ENCODE assay signal across 10 mouse cellular contexts in genomic region chr10:59901463-59901862, GRCm38 (mm10). TPM values are rescaled to one million over a fixed set of nuclear protein-coding genes. Genes with fewer than 3 reads are reported as not detected.
A peak's percentile ranks its signal among the peaks of the same experiment; 100 is the strongest.
DNase-seq lines count a peak whose midpoint lies in the region; ATAC-seq and TF ChIP-seq lines count a peak whose summit lies in the region.
"Had no signal": no experiment of that assay in that cellular context is flagged by ENCODE, and none has a peak within 500 bp of the region (broad histone marks: within the 10 kb centered on the region; RNA-seq: fewer than 3 reads in every experiment).

No protein-coding gene starts in this region.

- no peak for TF ChIP-seq CTCF in stomach, postnatal 0 days (IDR thresholded peaks at IDR 0.05; ENCODE audit: low read depth)

- no peak overlapping the region for H3K4me2 ChIP-seq in heart, embryonic 13.5 days
- no peak overlapping the region for H3K4me2 ChIP-seq in stomach, postnatal 0 days (replicated peaks; ENCODE audit: low read depth)
- H3K4me2 ChIP-seq in kidney, embryonic 16.5 days (replicated peaks; ENCODE audit: low read depth, low read length): no peak overlapping the region

- peak overlapping the region; percentile 29; the same call in 1 of the 2 replicates for H3K9ac ChIP-seq in heart, embryonic 13.5 days
- H3K9ac ChIP-seq in stomach, postnatal 0 days (ENCODE audit: low read length): no peak overlapping the region
- H3K9ac ChIP-seq in kidney, embryonic 16.5 days (replicated peaks; ENCODE audit: low read length): no peak overlapping the region

- H3K4me3 ChIP-seq in heart, embryonic 13.5 days: no peak overlapping the region
- H3K4me3 ChIP-seq in limb, embryonic 10.5 days: no peak overlapping the region
- H3K4me3 ChIP-seq in stomach, postnatal 0 days (ENCODE audit: low read depth, low read length): no peak overlapping the region
- H3K4me3 ChIP-seq in kidney, embryonic 16.5 days (ENCODE audit: low read length): no peak overlapping the region

- ATAC-seq in heart, embryonic 13.5 days (ENCODE audit: extremely low read depth, insufficient number of reproducible peaks, low FRiP score, low TSS enrichment): no peak
- no peak for ATAC-seq in stomach, postnatal 0 days (ENCODE audit: low FRiP score, low TSS enrichment)
- no peak for ATAC-seq in granulocyte monocyte progenitor cell, adult 5-6 weeks (replicated peaks; ENCODE audit: poor library complexity, severe bottlenecking)
- no peak for ATAC-seq in kidney, embryonic 16.5 days (ENCODE audit: low FRiP score, low TSS enrichment)

- DNase-seq in heart, postnatal 25 days (ENCODE audit: low spot score): no peak
- peak; percentile 33 for DNase-seq in thymus, postnatal 25 days
- DNase-seq in thymus, adult 18-20 months: no peak
- DNase-seq in limb, embryonic 10.5 days (ENCODE audit: low spot score): no peak
- DNase-seq in stomach, postnatal 0 days (ENCODE audit: low spot score): no peak
- DNase-seq: adrenal gland, adult 8-10 months; lung, adult 18-20 months had no signal

- H3K27ac ChIP-seq in heart, embryonic 13.5 days (replicated peaks): peak overlapping the region; percentile 97
- peak overlapping the region; percentile 87 for H3K27ac ChIP-seq in limb, embryonic 10.5 days
- H3K27ac ChIP-seq in stomach, postnatal 0 days (replicated peaks): peak overlapping the region; percentile 73
- no peak overlapping the region for H3K27ac ChIP-seq in kidney, embryonic 16.5 days (ENCODE audit: low read length)

- H3K27me3 ChIP-seq in heart, embryonic 13.5 days (replicated peaks): no peaks in the 10 kb centered on the region
- no peaks in the 10 kb centered on the region for H3K27me3 ChIP-seq in limb, embryonic 10.5 days (ENCODE audit: low read depth, poor library complexity, severe bottlenecking)
- H3K27me3 ChIP-seq in stomach, postnatal 0 days (ENCODE audit: control insufficient read depth, insufficient read depth, low read length): no peaks in the 10 kb centered on the region
- no peaks in the 10 kb centered on the region for H3K27me3 ChIP-seq in kidney, embryonic 16.5 days (ENCODE audit: insufficient read depth, low read length)

- H3K36me3 ChIP-seq in heart, embryonic 13.5 days: peaks cover 23% of the 10 kb centered on the region
- peaks cover 20% of the 10 kb centered on the region for H3K36me3 ChIP-seq in limb, embryonic 10.5 days
- H3K36me3 ChIP-seq in stomach, postnatal 0 days (ENCODE audit: control insufficient read depth, insufficient read depth, low read length): peaks cover 4% of the 10 kb centered on the region
- peaks cover 3% of the 10 kb centered on the region; the same call in 1 of the 2 replicates for H3K36me3 ChIP-seq in kidney, embryonic 16.5 days (ENCODE audit: insufficient read depth, low read length)

- intact Hi-C loops in heart, postnatal 25 days (cut with DNase I): no loop called here

- H3K4me1 ChIP-seq in heart, embryonic 13.5 days: peaks cover 73% of the 10 kb centered on the region
- peaks cover 73% of the 10 kb centered on the region for H3K4me1 ChIP-seq in limb, embryonic 10.5 days
- H3K4me1 ChIP-seq in stomach, postnatal 0 days (replicated peaks; ENCODE audit: control insufficient read depth, insufficient read depth): peaks cover 17% of the 10 kb centered on the region; the same call in 1 of the 2 replicates
- H3K4me1 ChIP-seq in kidney, embryonic 16.5 days (ENCODE audit: insufficient read depth, low read length): peaks cover 60% of the 10 kb centered on the region

- H3K9me3 ChIP-seq in heart, embryonic 13.5 days: no peaks in the 10 kb centered on the region
- no peaks in the 10 kb centered on the region for H3K9me3 ChIP-seq in limb, embryonic 10.5 days (replicated peaks)
- no peaks in the 10 kb centered on the region for H3K9me3 ChIP-seq in stomach, postnatal 0 days (ENCODE audit: control insufficient read depth, low read length)
- no peaks in the 10 kb centered on the region for H3K9me3 ChIP-seq in kidney, embryonic 16.5 days (ENCODE audit: low read length)

- TF ChIP-seq EP300 in stomach, postnatal 0 days (optimal IDR thresholded peaks at IDR 0.05): no peak

- WGBS in heart, embryonic 13.5 days: 72% methylated on average over 1 of the region's 1 CpGs
- WGBS in limb, embryonic 10.5 days: 97% methylated on average over 1 of the region's 1 CpGs
- WGBS in stomach, postnatal 0 days: 76% methylated on average over 1 of the region's 1 CpGs
- 93% methylated on average over 1 of the region's 1 CpGs for WGBS in kidney, embryonic 16.5 days

RNA-seq across cellular contexts. Expression of gene Dnajb12, which starts 22.1 kb away (rescaled TPM):
- 22.9 and 23.7 TPM in 2 replicates for polyA plus RNA-seq in heart, embryonic 13.5 days (2015; fragmentation: Nextera tagmentation; extraction: Ambion mirVana)
- 10 to 100 TPM; 34.5 to 35.9 TPM for total RNA-seq in heart, postnatal 25 days (2021)
- 25.8 and 28.2 TPM in 2 replicates for polyA plus RNA-seq in limb, embryonic 10.5 days (2016; fragmentation: Nextera tagmentation; extraction: Ambion mirVana)
- 17.4 and 19.0 TPM in 2 replicates for polyA plus RNA-seq in stomach, postnatal 0 days (2015; fragmentation: Nextera tagmentation; extraction: Ambion mirVana)
- total RNA-seq in granulocyte monocyte progenitor cell, adult 5-6 weeks (2014; fragmentation: Nextera tagmentation): 18.8 and 26.9 TPM in 2 replicates
- total RNA-seq in granulocyte monocyte progenitor cell, adult 5-6 weeks (2017): 14.3 and 25.0 TPM in 2 replicates
- 30.1 and 32.9 TPM in 2 replicates for polyA plus RNA-seq in kidney, embryonic 16.5 days (2015; fragmentation: Nextera tagmentation; extraction: Ambion mirVana)

RNA-seq across cellular contexts. Expression of gene Ddit4, which starts 50.2 kb away (rescaled TPM):
- 19.7 and 24.5 TPM in 2 replicates for polyA plus RNA-seq in heart, embryonic 13.5 days (2015; fragmentation: Nextera tagmentation; extraction: Ambion mirVana)
- 10 to 100 TPM; 41.8 to 77.1 TPM for total RNA-seq in heart, postnatal 25 days (2021)
- 30.3 and 58.7 TPM in 2 replicates for polyA plus RNA-seq in limb, embryonic 10.5 days (2016; fragmentation: Nextera tagmentation; extraction: Ambion mirVana)
- polyA plus RNA-seq in stomach, postnatal 0 days (2015; fragmentation: Nextera tagmentation; extraction: Ambion mirVana): 12.4 and 17.3 TPM in 2 replicates
- 0.49 TPM in 1 of 2 replicates, not detected in the other for total RNA-seq in granulocyte monocyte progenitor cell, adult 5-6 weeks (2014; fragmentation: Nextera tagmentation)
- total RNA-seq in granulocyte monocyte progenitor cell, adult 5-6 weeks (2017): 2.0 and 2.2 TPM in 2 replicates
- polyA plus RNA-seq in kidney, embryonic 16.5 days (2015; fragmentation: Nextera tagmentation; extraction: Ambion mirVana): 30.6 and 31.9 TPM in 2 replicates
